Mouse (Mus musculus) spleen, postnatal 14 days (tissue): ENCODE results near the gene Hfe.

Source experiments
- DNase-seq, 2 experiments: peaks; one replicate each; pipeline ENCODE4 v3.0.0; 2021 to 2022; ENCODE audit warnings: low spot score in 2 of 2

Gene Hfe

DNA sequence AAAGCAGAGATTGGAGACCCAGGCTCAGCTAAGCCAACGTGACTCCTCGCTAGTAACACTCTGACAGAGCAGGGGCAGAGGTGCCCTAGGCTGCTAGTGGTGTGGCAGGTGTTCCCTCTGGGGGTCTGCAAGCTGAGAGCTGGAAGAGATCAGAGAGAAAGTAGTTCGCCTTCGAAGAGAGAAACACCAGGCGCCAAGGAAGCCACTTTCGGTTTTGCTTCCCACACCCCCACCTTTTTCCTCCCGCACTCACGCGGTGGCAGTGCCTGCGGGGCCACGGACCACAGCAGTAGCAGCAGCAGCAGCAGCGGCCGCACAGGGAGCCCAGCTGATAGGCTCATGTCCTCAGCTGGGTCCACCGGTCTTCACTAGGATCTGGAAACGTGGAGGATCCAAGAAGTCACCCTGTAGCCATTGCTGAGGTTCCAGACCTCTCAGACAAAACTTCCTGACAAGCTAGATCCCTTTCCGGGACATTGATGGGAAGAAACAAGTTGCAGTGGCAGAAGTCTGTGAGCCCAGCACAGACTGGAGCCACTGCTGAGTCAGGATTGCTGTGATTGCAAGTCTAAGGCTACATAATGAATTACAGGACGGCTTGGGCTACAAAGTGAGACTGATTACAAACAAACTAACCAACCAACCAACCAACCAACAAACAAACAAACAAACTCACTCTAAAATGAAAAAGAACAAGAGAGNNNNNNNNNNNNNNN is at the start of gene Hfe:
Gene Hfe, minus strand, starts transcription at position 481 of the 716 bp plus-strand sequence.
- DNase-seq: peak in 1 of 2 experiments; percentile 35

DNA sequence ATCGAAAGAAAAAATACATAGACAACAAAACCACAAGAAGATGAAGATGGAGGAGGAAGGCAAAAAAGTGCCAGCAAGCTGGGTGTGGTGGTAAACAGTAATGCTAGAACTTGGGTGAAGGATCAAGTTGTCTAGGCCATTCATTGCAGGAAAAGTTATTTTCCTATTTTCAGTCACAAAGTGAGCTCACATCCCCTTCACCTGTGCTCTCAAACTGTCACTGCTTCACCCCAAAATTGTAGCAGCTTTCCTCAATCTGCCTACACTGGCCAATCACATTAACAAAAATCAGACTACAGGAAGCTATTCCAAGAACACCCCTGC is 49.2 kb upstream of the Hfe start:
- peak in 1 of 2 experiments; percentile 36 for DNase-seq

DNA sequence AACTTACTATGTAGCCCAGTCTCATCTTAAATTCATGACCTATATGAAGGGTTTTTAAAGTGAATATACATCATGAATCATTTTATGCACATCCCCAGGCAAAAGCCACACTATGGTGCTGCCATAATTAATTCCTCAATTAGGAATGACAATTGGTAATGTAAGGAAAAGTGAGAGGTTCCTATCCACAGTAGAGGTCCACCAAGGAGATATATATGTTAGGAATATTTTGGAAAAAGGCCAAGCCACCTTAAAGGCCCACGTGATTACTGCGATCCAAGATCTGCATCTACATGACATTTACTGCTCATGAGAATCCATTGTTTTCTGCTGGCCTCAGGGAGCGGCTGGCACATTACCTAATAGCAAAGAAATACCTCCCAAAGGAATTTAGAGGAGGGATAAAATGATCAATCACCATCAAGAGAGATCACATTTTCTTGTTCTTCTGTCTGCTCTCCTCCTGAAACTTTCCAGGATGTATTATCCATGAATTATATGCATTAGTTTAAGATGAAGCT is 48.7 kb upstream of the Hfe start:
- no peak for DNase-seq

GRCm38 (mm10) chr13:23757921-23758320 is 47.3 kb upstream of the Hfe start:
- no peak for DNase-seq

DNA sequence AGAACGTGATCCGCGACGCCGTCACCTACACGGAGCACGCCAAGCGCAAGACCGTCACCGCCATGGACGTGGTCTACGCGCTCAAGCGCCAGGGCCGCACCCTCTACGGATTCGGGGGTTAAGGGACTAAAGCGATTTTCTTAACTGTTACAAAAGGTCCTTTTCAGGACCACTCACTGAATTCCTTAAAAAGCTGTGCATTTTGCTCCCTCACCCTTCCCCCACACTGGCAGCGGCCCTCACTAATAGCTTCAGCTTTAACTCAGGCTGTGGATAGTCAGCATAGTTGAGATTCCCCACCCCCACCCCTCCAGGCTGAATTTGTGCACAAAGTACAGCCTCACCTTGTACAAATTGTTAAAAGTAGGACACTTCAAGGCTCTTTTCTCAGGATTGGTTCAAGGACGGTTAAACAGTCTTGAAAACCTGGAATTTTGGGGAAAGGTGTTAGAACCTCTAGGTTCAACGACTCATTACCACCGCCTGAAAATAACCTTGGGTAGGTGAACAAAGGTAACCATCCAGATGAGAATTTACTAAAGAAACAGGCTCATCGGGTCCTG is 46.6 kb upstream of the Hfe start:
- no peak for DNase-seq

GRCm38 (mm10) chr13:23756790-23757189 is 46.1 kb upstream of the Hfe start, which contains the start of gene Hist1h4b:
Gene Hist1h4b (plus strand): TSS chr13:23757013.
- DNase-seq: peak; percentile 75 to 93

GRCm38 (mm10) chr13:23755000-23755399 is 44.3 kb upstream of the Hfe start:
- DNase-seq: no peak

DNA sequence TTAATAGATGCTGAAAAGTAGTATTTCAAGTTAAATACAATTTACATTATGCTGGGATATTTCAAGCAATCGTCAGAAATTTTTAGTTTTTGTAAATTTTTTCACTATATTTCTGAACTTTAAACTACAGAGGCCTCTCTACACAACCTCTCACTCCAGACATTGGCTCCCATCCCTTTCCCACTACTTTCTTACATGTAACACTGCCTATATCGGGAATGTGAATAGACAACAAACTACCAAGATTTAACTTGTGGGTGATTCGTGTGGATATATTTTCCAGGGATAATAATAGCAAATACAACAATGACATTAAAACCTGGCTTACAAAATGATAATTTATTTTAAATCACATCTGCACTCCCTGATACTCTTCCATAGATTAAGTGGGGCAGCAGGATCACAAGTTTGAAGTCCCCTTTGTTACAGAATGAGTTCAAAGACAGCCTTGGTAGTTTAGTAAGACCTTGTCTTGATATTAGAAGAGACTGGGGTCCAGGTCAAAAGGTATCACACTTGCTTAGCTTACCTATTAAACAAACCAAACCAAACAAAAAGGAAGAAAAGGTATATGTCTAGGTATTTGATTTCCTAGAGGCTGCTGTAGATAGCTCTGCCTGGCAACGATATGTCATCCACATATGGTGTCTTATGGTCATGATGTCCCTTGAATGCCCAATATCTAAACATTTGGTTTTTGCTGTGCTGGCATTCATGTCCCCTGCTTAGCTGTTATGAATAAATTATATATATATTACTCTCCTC is 42.8 kb upstream of the Hfe start:
- no peak for DNase-seq

- DNase-seq: no peak
Observed at GRCm38 (mm10) chr13:23752742-23753172, 42.1 kb upstream of the Hfe start.

- DNase-seq: peak; percentile 79 to 86
Observed at GRCm38 (mm10) chr13:23752067-23752741, 41.5 kb upstream of the Hfe start, which contains the start of gene Hist1h3b. Gene Hist1h3b (plus strand): TSS chr13:23752267.

DNA sequence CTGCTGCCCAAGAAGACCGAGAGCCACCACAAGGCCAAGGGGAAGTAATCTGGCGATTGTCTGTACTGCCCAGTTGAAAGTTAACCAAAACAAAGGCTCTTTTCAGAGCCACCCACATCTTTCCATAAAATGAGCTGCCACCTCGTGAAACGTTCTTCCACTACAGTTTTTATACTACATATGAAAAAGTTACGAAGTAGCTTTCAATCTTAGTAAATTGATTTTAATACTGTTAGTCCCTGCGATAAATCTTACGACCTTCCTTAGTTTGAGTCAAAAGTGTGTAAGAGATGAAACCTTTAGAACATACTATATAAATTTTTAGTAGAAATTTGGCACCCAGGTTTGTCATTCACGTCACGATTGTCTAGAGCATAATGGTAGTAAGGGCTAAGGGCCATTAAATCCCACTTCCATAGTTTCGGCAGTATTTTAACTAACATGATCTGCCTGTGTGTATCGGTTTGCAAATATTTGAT is 40.9 kb upstream of the Hfe start:
- DNase-seq: no peak

- DNase-seq: peak; percentile 62 to 72
Observed at GRCm38 (mm10) chr13:23750839-23751477, 40.3 kb upstream of the Hfe start, which contains the start of gene Hist1h2ab. Gene Hist1h2ab (plus strand): TSS chr13:23751126.

DNA sequence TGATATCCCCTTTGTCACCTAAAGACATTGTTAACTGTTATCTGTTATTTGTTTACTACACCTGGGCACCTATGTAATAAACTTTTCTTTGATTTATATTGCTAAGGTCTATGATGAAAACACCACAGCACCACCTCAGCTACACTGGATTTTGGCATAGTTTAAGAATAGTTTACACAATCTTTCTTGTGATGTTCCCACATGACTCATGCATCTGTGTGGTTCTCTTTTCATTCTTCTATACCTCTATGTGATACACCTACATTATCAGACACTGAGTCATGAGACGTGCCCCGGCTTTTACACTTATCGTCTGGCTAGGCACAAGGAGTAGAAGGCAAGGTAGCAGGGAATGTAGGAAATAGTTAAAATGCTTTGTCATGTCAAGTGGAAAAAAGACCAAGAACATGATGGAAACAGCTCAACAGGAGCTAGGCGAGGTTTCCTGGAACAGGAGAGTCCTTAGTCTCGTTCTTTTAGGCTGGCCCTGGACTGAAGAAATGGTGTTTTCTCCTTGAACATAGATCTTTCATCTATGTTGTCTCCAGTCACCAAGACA is 39.0 kb upstream of the Hfe start:
- DNase-seq: no peak

- DNase-seq: no peak
Observed at GRCm38 (mm10) chr13:23747892-23748288, 37.2 kb upstream of the Hfe start.

DNA sequence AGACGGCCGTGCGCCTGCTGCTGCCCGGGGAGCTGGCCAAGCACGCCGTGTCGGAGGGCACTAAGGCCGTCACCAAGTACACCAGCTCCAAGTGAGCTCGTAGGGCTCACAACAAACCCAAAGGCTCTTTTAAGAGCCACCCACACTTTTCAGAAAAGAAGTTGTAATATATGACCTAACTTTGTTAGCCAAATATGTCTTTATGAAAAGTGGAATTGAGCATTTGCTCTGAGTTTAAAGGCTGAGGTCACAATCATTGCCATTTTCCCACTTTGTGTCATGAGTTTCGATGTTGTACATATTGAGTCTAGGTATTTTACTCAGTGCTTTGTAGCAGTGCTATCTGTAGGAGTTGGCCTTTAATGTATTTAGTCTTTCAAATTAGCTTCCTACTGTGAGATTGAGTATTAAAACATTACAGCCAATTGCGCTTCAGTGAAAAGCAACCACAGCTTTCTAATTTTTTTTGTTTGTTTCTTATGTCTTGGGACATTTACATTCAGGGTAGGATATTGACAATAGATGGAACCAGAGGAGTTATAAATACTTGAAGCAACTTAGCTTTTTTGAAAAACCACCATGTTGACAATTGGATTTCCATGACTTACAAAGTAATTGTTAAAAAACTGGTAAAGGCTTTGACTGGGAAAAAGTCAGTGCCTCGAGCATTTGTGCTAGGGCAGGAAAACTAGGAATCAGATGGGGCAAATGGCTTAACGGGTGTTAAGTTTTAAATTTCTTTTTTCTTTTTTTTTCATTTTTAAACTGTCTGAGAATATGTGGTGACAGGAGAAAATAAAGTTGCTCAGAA is 36.6 kb upstream of the Hfe start:
- no peak for DNase-seq

DNA sequence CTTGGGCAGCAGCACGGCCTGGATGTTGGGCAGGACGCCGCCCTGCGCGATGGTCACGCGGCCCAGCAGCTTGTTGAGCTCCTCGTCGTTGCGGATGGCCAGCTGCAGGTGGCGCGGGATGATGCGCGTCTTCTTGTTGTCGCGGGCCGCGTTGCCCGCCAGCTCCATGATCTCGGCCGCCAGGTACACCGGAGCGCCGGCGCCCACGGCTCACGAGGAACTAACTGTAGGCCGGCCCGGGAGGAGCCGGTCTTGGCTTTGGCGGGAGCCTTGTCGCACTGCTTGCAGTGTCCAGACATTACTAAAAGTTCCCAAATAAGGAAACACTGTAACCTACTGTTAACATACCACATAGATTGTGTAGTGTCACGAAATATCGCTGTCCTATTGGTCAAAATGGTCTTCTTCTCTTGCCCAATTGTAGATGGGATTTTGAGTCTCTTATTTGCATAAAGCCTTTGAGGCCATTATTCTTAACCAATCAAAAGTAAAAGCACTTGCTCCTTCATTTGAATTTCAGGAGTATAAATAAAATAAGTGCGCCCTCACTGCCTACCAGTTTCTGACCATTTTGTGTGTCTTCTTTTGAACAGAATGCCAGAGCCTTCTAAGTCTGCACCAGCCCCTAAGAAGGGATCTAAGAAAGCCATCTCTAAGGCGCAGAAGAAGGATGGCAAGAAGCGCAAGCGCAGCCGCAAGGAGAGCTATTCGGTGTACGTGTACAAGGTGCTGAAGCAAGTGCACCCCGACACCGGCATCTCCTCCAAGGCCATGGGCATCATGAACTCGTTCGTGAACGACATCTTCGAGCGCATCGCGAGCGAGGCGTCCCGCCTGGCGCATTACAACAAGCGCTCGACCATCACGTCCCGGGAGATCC is 35.8 kb upstream of the Hfe start, which contains the start of gene Hist1h2bb:
Gene Hist1h2bb, plus strand, starts transcription at position 534 of the 880 bp plus-strand sequence.
- DNase-seq: peak; percentile 54 to 56

- DNase-seq: peak; percentile 69 to 83
Observed at GRCm38 (mm10) chr13:23745381-23746161, 34.9 kb upstream of the Hfe start, which contains the start of gene Hist1h3c. Gene Hist1h3c (minus strand): TSS chr13:23745602.
